Mouse (Mus musculus) lung, postnatal 36 days (tissue): ENCODE measurements around the gene Smim5.
"Not testable (repeated sequence)": the region's sequence is repeated elsewhere in the genome, so short reads cannot be mapped to it uniquely, and the experiment has no call there.

Source experiments
- DNase-seq: peaks from one replicate; pipeline ENCODE4 v3.0.0; 2022; ENCODE audit warnings: mixed read lengths

The Smim5 gene

DNA sequence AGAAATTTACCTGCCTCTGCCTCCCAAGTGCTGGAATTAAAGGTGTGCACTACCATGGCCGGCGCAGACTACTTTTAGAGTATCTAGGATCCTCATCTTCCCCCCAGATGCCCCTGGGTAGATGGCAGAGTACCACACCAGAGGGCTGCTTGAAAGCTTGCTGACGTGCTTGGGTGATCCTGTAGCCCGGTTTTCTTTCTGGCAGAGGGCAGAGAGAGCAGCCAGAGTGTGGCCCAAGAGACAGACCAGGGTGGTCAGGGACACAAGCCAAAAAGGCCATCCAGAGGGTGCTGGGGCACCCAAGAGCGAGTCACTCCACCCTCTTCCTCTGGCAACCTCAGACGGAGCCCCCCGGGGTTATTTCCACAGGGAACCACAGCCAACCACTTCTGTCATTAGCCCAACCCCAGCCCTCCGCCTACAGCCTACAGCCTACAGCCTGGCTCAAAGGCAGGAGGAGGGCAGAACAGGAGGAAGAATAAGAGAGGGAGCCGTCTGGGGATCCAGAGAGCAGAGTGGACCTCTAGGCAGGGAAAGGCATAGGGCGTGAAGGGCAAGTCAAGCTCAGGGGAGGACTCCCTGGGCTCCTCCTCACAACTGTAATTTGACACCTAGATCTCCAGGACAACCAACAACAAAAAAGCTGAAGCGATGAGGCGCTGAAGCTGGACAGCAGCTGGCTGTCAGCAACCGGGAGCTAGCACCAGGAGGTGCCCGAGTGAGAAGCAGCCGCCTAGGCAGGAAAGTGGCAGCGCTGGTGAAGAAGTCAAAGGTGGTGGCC is at the start of gene Smim5:
Smim5 (plus strand) TSS at position 481 of the 781 bp plus-strand sequence.
- peak; percentile 74 for DNase-seq

DNA sequence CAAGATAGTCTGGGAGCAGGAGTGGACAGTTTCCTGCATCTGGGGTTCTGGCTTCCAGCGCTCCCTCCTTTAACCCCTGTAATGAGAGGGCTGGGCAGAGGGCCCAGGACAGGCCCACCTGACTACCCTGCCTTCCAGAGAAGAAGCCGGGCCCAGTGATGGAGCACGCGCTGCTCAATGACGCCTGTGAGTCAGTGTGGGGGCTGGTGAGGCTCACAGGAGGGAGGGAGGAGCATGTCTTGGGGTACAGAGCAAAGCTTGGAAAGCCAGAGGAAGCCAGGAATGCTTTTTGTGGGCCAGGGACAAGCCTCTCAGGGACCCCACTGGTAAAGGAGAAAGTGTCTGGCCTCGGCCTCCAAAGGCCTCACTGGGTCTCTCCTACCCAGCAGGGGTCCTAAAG is 45.1 kb upstream of the Smim5 start:
- DNase-seq: no peak

DNA sequence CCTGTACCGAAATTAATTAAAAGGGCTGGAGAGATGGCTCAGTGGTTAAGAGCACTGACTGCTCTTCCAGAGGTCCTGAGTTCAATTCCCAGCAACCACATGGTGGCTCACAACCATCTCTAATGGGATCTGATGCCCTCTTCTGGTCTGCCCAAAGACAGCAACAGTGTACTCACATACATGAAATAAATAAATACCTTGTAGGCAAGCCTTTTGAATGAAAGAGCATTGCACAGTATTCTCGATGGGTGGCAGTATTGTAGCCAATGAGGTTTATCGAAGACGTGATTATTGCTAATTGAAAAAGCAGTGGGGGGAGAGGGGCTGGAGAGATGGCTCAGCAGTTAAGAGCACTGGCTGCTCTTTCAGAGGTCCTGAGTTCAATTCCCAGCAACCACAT is 42.6 kb upstream of the Smim5 start:
- DNase-seq: not testable (repeated sequence)

DNA sequence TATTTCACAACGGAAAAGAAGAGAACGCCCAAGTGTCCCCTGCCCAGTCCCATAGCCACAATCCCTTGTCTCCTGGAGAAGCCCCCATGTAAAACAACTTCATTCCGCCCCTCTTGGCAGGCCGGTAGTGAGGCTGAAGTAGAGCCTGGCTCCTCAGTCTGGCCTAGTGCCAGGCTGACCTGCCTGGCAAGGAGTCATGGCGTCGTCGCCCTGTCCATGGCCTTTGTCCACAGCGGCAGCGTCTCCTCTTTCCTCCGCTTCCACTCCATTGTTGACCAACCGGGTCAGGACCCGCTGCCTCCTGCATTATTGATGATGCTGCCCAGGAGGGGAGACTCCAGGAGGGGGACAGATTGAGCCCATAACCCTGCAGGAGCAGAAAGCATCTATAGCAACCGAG is 41.8 kb upstream of the Smim5 start:
- DNase-seq: no peak

DNA sequence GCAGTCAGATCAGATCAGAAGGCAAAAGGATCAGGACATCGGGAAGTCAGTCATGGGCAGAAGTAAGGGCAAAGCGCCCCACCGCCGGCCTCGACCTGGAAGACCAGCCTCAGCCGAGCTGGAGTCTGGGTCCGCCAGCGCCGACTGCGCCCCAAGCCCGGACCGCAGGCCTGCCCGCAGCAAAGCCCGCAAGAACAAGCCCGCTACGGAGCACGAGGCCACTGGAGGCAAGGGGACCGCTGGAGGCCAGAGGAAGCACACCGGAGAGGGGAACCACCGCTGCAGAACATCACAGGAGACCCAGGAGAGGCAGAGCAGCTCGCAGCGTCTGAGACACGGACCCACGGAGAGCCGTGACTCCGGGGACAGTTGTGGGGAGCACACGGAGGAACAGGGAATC is 41.4 kb upstream of the Smim5 start, which contains the start of gene Myo15b:
Myo15b (plus strand) TSS at position 53 of the 400 bp plus-strand sequence.
- DNase-seq: no peak

DNA sequence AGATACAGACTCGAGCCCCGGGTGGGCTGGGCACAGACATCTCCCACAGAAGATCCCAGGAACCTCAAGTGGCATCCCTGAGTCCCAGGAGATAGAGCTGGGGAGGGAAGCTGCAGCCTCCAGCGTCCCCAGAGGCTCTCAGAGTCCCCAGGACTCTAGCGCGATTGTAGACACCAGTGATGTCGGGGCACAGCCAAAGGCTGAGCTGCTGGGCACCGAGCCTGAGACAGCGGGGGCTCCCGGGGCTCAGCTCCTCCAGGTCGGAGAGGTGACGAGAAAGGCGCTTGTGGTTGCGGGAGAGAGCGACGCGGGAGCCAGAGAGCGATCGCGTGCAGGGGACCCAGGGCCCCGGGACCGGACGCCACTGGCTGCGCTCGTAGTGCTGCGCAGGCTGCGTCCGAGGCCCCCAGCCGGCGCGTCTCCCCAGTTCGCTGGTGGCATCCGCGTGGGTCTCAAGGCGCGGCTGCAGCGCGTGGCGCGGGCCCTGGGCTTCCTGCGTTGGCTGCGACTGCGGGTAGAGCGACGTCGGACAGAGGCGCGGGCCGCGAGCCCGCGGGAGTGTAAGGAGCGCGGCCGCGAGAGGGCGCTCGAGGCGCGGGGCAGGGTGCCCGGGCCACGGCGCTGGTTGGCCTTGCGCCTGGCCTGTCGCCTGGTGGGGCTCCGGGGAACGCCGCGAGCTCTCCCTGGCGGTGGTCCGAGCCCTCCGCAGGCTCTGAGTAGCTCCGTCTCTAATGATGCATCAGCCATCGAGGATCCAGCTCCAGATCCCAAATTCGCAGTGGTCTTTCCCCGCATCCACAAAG is 40.4 kb upstream of the Smim5 start:
- peak; percentile 88 for DNase-seq

DNA sequence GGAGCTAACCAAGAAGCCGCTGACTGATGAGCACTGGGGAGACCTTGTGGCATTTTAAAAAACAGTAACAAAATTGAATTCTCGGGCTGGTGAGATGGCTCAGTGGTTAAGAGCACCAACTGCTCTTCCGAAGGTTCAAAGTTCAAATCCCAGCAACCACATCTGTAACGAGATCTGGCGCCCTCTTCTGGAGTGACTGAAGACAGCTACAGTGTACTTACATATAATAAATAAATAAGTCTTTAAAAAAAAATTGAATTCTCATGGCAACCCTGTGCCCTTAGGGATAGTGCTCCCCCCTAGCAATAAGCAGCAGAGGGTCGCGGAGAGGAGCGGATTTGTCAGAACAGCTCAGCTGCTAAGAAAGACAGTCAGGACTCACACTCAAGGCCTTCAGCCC is 35.9 kb upstream of the Smim5 start:
- no peak for DNase-seq

DNA sequence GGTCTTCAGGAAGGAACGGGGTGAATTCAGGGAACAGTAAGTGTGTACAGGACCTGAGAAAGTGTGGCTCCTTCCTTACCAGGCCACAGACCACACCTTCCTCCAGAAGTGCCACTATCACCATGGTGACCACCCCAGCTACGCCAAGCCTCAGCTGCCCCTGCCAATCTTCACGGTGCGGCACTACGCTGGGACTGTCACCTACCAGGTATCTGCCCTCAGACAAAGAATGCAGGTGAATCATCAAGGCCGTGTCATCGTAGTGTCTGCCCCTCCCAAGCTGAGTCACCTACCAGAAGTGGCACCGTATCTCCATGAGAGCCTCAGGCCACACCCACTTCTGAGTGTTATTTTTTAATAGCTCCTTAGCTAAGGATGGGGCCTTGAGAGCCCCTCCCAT is 30.4 kb upstream of the Smim5 start:
- peak; percentile 62 for DNase-seq

DNA sequence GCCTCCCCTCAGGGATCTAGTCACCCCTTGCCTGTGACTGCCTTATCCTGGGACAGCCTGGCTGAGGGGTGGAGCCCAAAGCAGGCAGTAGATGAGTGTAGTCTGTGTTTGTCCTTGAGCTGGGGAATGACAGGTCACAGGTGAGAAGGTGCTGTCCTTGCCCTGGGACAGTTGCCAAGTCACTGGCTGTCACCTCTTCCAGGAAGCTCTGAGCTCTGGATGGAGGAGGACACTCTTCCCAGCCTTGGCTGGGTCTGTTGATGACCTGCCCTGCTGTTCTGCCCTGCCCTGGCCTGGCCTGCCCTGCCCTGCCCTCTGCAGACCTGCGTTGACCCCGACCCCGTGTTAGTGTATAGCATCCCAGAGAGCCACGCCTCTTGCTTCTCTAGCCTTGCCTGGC is 27.3 kb upstream of the Smim5 start:
- no peak for DNase-seq

DNA sequence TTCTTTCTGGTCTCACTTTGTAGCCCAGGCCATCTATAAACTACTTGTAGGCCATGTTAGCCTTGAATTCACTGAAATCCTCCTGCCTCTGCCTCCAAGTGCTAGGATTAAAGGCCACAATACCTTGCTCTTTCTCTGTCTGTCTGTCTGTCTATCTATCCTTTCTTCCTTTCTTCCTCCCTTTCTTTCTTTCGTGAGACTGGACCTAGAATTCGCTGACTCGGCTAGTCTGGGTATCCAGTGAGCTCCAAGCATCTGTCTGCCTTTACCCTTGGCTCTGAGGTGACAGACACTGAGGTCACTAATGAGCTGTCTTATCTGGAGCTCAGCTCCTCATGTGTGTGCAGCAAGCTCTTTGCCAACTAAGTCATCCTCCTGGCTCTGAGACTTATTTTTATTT is 23.8 kb upstream of the Smim5 start:
- no peak for DNase-seq

DNA sequence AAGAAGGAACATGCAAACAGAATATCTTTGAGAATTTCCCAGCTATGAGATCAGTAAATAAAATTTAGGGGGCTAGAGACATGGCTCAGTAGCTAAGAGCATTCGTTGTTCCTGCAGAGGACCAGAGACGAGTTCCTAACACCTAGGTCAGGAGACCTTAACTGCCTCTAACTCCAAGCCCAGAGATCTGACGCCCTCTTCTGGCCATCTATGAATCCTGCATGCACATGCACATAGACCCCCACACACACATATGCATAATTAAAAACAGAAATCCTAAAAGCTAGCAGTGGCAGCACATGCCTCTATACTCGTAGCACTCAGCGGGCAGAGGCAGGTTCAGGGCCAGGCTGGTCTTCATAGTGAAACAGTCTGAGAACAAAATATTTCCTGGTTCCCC is 23.3 kb upstream of the Smim5 start:
- DNase-seq: no peak

DNA sequence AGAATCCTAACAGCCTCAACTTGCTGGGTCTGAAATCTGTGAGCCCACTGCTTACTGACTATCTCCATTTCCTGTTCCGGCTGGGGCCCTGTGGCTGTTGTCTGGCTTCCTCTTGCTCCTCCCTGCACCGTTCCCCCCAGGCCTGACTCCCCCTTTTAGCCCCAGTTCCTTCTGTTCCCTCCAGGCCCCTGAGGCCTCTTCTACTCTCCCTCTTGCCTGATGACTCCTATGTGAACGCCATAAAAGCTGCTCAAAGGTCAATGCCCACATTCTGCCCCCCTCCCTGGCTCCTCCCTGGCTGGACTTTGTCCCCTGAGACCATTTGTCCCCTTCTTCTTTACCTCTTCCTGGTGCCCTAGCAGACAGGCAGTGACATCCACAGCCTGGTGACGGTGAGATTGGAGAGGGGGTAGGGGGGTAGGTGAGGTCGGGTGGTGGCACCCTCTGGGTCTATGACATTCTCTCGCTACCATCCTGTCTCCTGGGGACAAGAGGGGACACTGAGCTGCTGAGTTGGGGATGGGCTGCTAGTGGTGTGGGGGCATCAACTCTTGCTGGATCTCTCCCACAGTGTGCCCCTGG is 22.5 kb upstream of the Smim5 start:
- DNase-seq: no peak

DNA sequence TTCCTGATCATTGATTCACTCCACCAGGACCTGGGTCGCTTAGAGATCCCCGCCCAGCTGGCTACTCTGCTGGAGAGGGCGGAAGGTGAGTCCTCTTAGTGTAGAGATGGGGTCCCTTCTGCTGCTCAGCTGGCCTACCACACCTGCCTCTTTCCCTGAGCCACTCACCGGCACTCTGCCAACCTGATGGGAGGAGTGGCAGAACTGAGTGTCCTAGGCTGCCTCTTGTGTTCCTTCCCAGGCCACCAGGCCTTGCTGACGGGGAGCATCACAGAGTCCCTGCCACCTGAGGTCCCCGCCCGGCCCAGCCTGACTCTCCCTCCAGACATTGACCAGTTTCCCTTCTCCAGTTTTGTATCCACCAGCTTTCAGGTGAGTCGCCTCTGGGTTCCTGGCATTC is 21.7 kb upstream of the Smim5 start:
- no peak for DNase-seq

DNA sequence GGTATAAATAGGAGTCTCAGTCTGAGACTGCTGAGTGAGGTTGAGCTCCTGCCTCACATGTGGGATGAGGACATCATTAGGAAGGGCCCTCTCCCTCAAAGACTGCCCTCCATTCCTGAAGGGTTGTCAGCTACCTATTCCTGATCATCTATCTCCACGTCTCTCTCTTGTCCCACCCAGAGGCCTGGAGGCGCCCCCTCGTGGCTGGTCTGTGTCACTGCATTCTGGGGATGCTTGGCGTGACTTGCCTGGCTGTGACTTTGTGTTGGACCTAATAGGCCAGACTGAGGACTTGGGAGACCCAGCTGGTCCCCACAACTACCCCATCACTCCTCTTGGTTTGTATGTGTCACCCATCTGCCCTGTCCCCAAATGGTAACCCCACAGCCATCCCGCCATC is 18.8 kb upstream of the Smim5 start:
- peak; percentile 43 for DNase-seq

DNA sequence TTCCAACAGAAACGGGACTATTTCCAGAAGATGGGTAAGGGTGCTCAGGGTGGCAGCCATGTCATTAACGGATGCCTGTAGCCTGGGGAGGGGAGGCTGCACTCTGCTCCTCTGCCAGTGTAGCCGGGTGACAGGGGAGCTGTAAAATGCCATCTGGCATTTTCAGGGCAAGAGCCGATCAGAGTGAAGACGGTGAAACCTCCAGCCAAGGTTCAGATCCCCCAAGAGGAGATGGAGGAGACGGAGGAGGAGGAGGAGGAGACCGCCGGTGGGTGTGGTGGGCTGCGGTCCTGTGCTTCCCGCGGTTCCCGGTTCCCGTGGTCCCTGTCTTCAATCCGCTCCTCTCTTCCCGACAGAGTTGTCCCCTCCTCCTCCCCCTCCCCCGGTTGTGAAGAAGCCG is 16.5 kb upstream of the Smim5 start:
- no peak for DNase-seq

DNA sequence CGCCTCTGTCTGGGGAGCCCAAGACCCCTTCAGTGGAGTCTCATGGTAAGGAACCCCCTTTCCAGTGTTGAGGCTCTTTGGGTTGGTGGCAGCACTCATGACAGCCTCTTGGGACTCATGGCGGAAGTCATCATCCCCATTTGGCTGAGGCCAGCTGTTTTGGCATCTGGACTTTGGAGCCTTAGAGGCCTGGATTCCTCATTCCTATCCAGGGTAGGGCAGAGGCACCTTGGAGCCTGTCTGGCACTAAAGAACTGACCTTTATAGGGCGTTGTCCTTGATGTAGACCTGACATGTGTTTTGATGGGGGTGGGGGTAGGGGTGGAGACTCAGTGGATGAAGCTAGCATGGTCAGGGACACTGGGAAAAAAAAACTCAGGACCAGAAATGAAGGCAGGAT is 15.4 kb upstream of the Smim5 start:
- no peak for DNase-seq

DNA sequence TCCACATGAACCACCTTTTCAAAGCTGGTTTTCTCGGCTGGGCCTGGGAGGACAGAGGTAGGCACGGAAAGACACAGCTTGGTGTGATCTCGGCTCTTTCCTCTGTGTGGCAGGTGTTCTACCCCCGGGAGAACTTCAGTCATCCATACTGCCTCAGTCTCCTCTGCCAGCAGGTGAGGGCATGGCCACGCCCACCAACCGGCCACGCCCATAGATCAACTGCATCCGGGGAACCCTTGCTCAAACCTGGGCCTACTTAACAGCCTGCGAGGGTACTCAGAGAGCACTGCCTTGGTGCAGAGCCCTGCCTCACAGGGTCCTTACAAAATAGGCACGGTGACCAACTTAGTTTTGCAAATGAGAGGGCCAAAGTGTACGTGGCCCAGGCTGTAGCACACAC is 14.5 kb upstream of the Smim5 start:
- no peak for DNase-seq

DNA sequence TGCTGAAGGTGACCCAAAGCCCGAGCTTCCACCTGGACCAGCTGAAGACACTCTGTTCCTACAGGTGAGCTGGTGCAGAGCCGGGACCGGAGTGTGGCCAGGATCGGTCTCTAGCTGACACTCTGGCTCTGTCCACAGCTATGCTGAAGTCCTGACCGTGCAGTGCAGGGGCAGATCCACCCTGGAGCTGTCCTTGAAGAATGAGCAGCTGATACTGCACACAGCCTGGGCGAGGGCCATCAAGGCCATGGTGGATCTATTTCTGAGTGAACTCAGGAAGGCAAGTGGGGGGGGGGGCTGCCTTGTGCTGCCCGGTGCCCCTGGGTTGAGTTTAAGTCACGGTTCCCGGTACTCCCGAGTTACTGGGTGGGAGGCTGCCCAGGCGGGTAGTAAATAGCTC is 13.3 kb upstream of the Smim5 start:
- DNase-seq: no peak

DNA sequence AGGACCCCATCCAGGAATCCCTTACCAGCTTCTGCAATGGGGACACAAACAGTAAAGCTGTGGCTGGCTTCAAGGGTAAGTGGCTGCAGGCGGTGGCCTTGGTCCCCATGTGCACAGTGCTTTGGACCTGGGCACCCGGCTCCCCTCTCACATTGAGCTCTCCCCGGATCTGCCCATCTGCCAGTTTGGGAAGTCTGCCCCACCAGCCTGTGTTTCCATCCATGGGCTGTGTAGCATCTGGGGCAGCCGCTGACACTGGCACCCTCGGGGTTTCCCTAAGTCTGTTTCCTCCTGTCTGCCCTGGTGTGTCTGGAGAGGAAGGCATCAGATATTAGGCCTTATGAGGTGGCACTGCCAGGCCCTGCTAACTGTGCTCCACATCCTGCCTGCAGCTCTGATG is 11.7 kb upstream of the Smim5 start:
- no peak for DNase-seq

DNA sequence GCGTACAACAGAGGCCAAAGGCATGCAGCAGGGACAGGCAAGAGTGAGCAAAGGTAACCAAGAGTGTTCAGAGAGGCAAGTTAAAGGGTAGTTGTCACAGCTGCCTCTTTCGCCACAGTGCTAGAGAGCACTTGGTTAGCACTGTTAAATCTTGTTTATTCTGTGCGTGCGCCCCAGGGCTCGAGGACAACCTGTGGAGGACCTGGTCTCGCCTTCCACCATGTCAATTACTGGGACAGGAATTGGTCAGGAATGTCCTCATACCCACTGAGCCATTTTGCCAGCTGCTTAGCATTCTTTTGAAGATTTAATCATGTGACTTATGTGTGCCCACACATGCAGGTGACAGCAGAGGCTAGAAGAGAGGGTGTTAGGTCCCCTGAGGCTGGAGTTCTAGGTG is 10.6 kb upstream of the Smim5 start:
- DNase-seq: peak; percentile 27

DNA sequence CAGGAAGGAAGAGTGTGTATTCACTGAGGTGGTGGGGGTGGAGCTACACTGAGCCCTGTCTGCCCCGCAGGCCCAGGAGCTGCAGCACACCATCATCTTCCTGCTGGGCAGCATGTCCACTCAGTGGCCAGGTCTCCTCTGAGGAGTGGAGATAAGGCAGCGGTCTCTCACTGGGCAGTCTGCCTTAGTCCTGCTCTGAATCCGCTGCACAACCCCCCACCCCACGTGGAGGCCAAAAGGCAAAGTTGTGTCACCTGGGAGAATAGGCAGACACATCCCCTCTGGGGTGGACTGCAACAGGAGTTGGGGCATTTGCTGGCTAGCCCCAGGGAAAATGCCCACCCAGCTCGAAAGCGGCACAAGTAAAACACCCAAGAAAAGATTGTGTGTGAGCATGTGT is 7.6 kb upstream of the Smim5 start:
- no peak for DNase-seq

DNA sequence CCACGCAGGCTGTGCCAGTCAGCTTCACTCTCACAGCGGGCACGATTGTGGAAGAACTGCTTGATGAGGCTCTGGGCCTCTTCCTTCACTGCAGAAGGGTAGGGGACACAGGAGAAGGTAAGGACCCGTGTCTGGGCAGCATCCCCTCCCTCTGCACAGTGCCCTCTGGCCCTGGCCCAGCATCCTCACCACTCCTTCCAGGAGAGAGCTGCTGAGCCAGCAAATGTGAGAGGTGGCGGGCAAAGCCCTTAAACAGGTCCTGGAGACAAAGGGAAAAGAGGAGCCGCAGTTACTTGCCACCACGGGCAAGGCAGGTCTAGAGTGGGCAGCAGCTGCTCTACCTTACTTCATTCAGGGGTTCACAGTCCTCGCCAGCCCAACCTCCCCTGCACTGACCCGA is 6.7 kb upstream of the Smim5 start:
- no peak for DNase-seq

DNA sequence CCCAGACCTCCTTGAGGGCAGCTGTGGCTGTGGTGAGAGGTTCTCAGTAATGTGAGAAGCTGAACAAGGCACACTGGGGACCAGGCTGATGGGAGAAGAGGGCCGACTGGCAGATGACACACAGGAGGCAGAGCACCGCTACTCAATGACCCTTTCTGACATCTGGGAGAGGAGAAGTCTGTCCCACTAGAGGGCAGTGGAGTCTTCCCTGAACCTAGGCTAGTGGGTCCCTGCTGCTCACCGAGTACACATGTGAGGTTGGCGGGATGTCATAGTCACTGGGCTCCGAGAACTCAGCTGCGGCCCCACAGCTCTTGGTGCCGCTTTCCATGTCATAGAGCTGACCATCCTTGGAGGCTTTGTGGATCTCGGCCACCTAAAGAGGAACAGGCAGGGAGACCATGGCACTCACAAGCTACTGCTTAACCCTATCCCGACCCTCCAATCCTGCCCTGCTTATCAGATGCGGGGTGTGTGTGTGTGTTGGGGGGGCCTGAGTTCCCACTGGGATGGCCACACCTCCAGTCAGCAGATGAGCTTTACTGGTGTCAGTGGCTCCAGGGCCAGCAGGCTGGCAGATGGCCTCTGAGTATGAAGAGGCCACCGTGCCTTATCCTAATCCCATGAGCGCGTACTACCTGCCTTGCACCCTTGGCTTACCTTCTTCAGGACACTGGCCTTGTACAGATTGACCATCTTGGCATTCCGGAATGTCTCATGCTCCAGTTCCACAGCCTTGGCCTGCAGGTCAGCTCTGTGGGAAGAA is 4.8 kb upstream of the Smim5 start:
- peak; percentile 30 for DNase-seq
